Mouse (Mus musculus) liver, postnatal 0 days (tissue): Measurements from ENCODE around the gene Tubb1. TPM values are rescaled to one million over a fixed set of nuclear protein-coding genes. Genes with fewer than 3 reads are reported as not detected.

ENCODE experiments used
- ATAC-seq: fragments of 200-750 bp; cut with Nextera tagmentation; 2 replicates; pipeline ENCODE4 v1.8.0; 2017; ENCODE audit warnings: mild to moderate bottlenecking, moderate library complexity
- DNase-seq: peaks from one replicate; pipeline ENCODE4 v3.0.0-alpha.2; 2016
- H3K27ac ChIP-seq: fragments of 300-500 bp; sonication (generic); 2 replicates; pipeline ENCODE4 v1.5.1; 2014; ENCODE audit warnings: antibody characterized with exemption, moderate library complexity, mild to moderate bottlenecking, low read depth
- H3K27me3 ChIP-seq: fragments of 300-500 bp; sonication (generic); 2 replicates; pipeline ENCODE4 v1.6.1; 2014; ENCODE audit warnings: low read length, control low read depth, mixed read lengths; ENCODE audit not compliant: insufficient read depth
- H3K36me3 ChIP-seq: fragments of 300-500 bp; sonication (generic); replicated peaks from 2 replicates; pipeline ENCODE4 v1.6.1; 2014; ENCODE audit warnings: mild to moderate bottlenecking, control low read depth, low read length, moderate library complexity, mixed read lengths; ENCODE audit not compliant: insufficient read depth
- H3K4me1 ChIP-seq: fragments of 300-500 bp; sonication (generic); 2 replicates; pipeline ENCODE4 v1.6.1; 2014; ENCODE audit warnings: antibody characterized with exemption, mild to moderate bottlenecking, control low read depth; ENCODE audit not compliant: insufficient read depth
- H3K4me2 ChIP-seq: fragments of 300-500 bp; sonication (generic); 2 replicates; pipeline ENCODE4 v1.6.1; 2014; ENCODE audit warnings: low read depth, mild to moderate bottlenecking, low read length, moderate library complexity, mixed read lengths
- H3K4me3 ChIP-seq: fragments of 300-500 bp; sonication (generic); 2 replicates; pipeline ENCODE4 v1.5.1; 2014; ENCODE audit warnings: low read depth, low read length
- H3K9ac ChIP-seq: fragments of 300-500 bp; sonication (generic); replicated peaks from 2 replicates; pipeline ENCODE4 v1.6.1; 2014; ENCODE audit warnings: mild to moderate bottlenecking, moderate library complexity
- H3K9me3 ChIP-seq: fragments of 300-500 bp; sonication (generic); 2 replicates; pipeline ENCODE4 v1.6.1; 2016; ENCODE audit warnings: mild to moderate bottlenecking, control low read depth, low read length, mixed read lengths
- CTCF ChIP-seq: sonication (generic); IDR thresholded peaks from 2 replicates; pipeline ENCODE4 v1.5.1; 2016; ENCODE audit warnings: antibody characterized with exemption, low read depth
- EP300 ChIP-seq: IDR thresholded peaks from 2 replicates; pipeline ENCODE4 v1.6.1; 2016; ENCODE audit warnings: antibody characterized with exemption, low read depth, mild to moderate bottlenecking
- WGBS: fragments of 180-500 bp; shearing (Covaris S2); extraction: QIAGEN DNeasy Blood & Tissue Kit; methylation state at CpG from one replicate; pipeline ENCODE4 v1.1.7; 2014; ENCODE audit not compliant: insufficient replicate concordance; 5-methylcytosine and 5-hydroxymethylcytosine counted together
- polyA plus RNA-seq: library from polyadenylated mRNA; unstranded; fragments of >200 nt; fragmentation: Nextera tagmentation; extraction: Ambion mirVana; gene quantifications from 2 replicates; pipeline ENCODE4 v1.2.1, GENCODE M21; 2015

Tubb1 gene
- polyA plus RNA-seq, 1 experiment from 2014 or later: 26.4 TPM

- DNase-seq: no peak
- no peak overlapping the region for H3K4me3 ChIP-seq
- H3K4me2 ChIP-seq: no peak overlapping the region
- no peaks in the 10 kb centered on the region for H3K4me1 ChIP-seq
- H3K27me3 ChIP-seq: no peaks in the 10 kb centered on the region
- H3K36me3 ChIP-seq: peaks cover 81% of the 10 kb centered on the region
- ATAC-seq: no peak
- TF ChIP-seq EP300 (no peak), CTCF (no peak)
- H3K9ac ChIP-seq: no peak overlapping the region
- 91% methylated on average over 11 of the region's 11 CpGs for WGBS
- no peaks in the 10 kb centered on the region for H3K9me3 ChIP-seq
- no peak overlapping the region for H3K27ac ChIP-seq
These were observed 26.0 kb upstream of the Tubb1 start for GRCm38 (mm10) chr2:174424301-174425085.

- Histone ChIP-seq H3K9me3 (no peaks in the 10 kb centered on the region), H3K9ac (no peak overlapping the region), H3K27me3 (no peaks in the 10 kb centered on the region), H3K36me3 (peaks cover 81% of the 10 kb centered on the region), H3K4me3 (no peak overlapping the region), H3K27ac (no peak overlapping the region), H3K4me1 (no peaks in the 10 kb centered on the region), H3K4me2 (no peak overlapping the region)
- WGBS: 90% methylated on average over 12 of the region's 12 CpGs
- ATAC-seq (no peak), DNase-seq (no peak)
- TF ChIP-seq CTCF (no peak), EP300 (no peak)
These were observed 23.6 kb upstream of the Tubb1 start for GRCm38 (mm10) chr2:174426856-174427255.

GRCm38 (mm10) chr2:174428076-174428835 lies 22.2 kb upstream of the Tubb1 start:
- Histone ChIP-seq H3K4me3 (no peak overlapping the region), H3K9ac (no peak overlapping the region), H3K27me3 (no peaks in the 10 kb centered on the region), H3K36me3 (peaks cover 79% of the 10 kb centered on the region), H3K4me1 (no peaks in the 10 kb centered on the region), H3K27ac (no peak overlapping the region), H3K9me3 (no peaks in the 10 kb centered on the region), H3K4me2 (no peak overlapping the region)
- 87% methylated on average over 18 of the region's 18 CpGs for WGBS
- ATAC-seq (no peak), DNase-seq (no peak)
- TF ChIP-seq EP300 (no peak), CTCF (no peak)

- no peak overlapping the region for H3K9ac ChIP-seq
- ATAC-seq: no peak
- H3K4me1 ChIP-seq: no peaks in the 10 kb centered on the region
- no peak overlapping the region for H3K4me2 ChIP-seq
- no peaks in the 10 kb centered on the region for H3K9me3 ChIP-seq
- WGBS: 87% methylated on average over 10 of the region's 10 CpGs
- no peak overlapping the region for H3K27ac ChIP-seq
- H3K4me3 ChIP-seq: no peak overlapping the region
- no peak for DNase-seq
- H3K36me3 ChIP-seq: peaks cover 78% of the 10 kb centered on the region
- H3K27me3 ChIP-seq: no peaks in the 10 kb centered on the region
- TF ChIP-seq EP300: no peak
- no peak for TF ChIP-seq CTCF
These were observed 21.4 kb upstream of the Tubb1 start for GRCm38 (mm10) chr2:174428996-174429591.

GRCm38 (mm10) chr2:174434943-174435342 lies 15.6 kb upstream of the Tubb1 start:
- ATAC-seq (no peak), DNase-seq (no peak)
- no peak overlapping the region for H3K9ac ChIP-seq
- 94% methylated on average over 9 of the region's 9 CpGs for WGBS
- TF ChIP-seq EP300 (no peak), CTCF (no peak)
- H3K9me3 ChIP-seq: no peaks in the 10 kb centered on the region
- no peaks in the 10 kb centered on the region for H3K27me3 ChIP-seq
- no peak overlapping the region for H3K4me2 ChIP-seq
- H3K27ac ChIP-seq: no peak overlapping the region
- no peak overlapping the region for H3K4me3 ChIP-seq
- H3K4me1 ChIP-seq: peaks cover 39% of the 10 kb centered on the region
- peaks cover 43% of the 10 kb centered on the region for H3K36me3 ChIP-seq
